Mouse (Mus musculus): ENCODE results near the gene Rab14.
A peak's percentile ranks its signal among the peaks of the same experiment; 100 is the strongest.

Gene Rab14

DNA sequence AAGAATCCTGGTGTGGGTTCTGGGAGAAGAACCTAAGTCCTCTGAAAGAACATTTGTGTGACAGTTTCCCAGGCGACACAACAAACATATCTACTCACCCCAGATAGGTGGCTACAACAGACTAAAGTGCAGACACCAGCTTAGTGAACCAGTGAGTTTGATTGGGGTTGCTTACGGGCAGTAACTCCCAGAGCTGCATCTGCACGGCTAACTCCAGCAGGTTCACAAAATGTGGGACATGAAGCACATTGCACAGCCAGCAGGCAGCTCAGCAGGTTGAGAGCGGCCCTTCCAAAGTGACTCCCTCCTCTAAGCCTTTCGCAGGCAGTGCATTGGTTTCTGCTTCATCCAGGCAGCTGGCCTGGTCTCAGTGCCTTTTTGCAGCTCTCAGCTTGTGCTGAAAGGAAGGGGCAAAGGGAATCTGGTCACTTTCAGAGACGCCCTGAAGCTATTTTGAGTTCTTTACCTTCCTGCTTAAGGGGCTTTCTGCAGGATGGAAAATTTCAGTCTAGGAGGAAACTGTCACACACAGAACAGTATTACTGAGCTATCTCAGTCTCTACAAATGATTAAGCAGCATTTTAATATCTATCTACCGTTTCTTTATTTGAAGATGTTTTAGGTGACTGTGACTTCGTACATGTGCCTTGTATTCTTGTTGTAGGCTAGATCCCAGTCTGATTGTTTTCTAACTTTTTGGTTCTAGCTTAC is 46.9 kb downstream of the Rab14 start:
- no peak for DNase-seq (ENCODE audit: low spot score)

DNA sequence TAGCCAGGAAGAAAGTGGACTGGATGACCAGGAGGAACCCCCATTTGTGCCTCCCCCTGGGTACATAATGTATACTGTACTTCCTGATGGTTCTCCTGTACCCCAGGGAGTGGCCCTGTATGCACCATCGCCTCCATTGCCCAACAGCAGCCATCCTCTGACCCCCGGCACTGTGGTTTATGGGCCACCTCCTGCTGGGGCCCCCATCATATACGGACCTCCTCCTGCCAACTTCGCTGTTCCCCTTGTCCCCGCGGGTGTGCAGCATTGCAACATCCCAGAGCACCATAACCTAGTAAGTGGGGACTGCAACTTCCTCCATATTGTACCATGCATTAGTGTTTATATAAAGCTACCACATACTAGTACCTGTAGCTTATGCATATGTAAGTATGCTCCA is 47.7 kb downstream of the Rab14 start:
- DNase-seq (ENCODE audit: low spot score), result no peak

DNA sequence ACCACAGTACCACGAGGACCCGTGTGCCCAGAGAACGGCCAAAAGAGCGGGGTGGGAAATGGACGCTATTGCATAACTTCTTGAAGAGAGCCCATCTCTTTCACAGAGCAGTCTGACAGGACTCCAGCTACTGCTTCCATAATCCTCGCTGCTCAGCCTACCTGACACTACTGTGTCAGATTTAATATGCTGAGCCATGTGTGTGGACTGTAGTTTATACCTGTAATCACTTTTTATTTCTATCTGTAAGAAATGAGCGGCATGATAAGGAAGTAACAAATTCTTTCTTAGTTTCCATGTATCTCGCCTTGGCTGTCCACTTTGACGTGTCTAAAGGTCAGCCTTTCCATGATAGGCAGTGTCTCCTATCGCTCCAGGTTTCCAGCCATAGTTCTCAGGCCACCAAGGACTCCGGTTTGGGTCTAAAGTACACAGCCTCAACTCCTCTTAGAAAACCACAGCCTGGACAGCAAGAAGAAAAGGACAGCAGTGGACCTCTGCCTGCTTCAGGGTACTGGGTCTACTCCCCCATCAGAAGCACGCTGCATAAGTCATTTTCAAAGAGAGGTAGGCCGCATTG is 49.5 kb downstream of the Rab14 start:
- DNase-seq (ENCODE audit: low spot score), result no peak

DNA sequence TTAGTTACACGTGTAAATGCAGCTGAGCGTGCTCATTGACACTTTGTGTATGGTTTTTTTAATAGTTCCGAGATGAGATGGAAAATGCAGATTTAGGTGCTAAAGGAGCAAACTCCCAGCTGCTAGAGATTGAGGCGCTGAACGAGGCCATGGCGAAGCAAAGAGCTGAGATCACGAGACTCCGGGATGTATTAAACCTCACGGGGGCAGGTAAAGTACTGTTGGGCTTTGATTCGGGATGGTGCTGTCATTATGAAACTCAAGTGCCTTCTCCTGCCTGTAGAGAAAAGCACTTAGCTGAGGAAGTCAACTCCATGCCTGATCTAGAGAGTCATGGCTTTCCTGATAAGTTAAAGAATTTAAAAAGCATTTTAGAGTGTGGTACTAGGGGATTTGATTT is 52.1 kb downstream of the Rab14 start:
- no peak for DNase-seq (ENCODE audit: low spot score)

DNA sequence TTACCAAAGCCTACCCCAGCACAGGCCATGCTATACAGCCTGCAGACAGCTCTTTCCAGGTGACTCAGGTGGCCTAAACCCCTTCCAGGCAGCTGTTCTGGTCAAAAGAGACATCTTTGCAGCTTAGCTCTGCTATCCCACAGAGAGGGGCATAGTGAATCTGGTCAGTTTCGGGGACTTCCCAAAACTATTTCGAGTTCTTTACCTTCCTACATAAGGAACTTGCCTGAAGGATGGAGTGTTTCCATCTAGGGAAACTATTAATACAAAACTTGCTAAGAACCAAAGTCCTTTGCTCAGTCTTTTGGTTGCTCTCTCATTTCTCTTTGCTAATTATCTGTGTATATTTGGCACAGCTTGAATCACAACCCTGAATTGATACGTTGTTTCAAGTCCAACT is 59.2 kb downstream of the Rab14 start:
- no peak for DNase-seq (ENCODE audit: low spot score)

DNA sequence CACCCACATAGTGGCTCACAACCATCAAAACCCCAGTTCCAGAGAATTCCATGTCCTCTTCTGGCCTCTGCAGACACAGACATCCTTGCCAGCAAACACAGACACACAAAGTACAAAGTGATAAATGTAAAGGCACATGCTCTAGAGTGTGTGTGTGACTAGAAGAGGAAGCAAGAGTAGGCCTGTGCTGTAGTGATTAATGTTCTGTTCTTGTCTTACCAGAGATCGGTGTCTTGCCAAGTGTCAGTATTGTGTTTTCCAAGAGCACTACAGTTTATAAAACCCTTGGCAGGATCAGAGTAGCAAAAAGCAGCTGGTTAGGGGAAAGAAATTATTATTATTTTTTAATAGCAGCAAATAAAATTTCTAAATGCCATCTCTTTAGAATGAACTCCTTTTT is 62.3 kb downstream of the Rab14 start:
- DNase-seq (ENCODE audit: low spot score), result no peak

DNA sequence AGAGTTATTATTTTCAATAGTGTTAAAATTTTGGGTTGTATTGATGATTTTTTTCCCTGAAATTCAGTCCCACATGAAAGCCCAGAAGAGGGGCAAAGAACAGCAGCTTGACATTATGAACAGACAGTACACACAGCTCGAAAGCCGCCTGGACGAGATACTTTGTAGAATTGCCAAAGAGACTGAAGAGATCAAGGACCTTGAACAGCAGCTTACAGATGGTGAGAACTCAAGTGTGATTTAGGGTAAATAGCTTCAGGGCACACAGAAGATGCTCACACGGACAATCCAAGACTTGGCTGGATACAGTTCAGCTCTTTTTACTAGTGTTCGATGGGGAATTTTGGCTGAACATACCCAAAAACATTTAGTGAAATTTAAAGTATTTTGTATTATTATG is 67.0 kb downstream of the Rab14 start:
- DNase-seq (ENCODE audit: low spot score), result no peak

DNA sequence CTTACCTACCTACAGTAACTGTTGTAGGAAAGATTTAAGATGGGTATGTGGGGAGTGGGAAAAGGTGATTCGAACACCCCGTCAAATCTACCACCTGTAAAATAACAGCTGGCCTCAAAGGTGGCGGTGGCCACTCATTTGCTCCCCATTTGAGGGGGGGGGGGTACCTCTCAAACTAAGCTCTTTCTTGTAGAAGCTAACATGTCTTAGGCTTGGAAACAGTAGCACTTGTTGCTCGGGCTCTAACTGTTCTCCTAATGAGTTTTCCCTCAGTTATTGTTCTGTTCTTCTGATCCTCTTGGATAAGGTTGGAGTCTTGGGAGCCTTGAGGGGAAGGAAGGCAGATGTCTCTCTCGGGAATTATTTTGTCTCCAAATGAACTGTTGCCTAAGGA is 68.3 kb downstream of the Rab14 start:
- no peak for DNase-seq (ENCODE audit: low spot score)

DNA sequence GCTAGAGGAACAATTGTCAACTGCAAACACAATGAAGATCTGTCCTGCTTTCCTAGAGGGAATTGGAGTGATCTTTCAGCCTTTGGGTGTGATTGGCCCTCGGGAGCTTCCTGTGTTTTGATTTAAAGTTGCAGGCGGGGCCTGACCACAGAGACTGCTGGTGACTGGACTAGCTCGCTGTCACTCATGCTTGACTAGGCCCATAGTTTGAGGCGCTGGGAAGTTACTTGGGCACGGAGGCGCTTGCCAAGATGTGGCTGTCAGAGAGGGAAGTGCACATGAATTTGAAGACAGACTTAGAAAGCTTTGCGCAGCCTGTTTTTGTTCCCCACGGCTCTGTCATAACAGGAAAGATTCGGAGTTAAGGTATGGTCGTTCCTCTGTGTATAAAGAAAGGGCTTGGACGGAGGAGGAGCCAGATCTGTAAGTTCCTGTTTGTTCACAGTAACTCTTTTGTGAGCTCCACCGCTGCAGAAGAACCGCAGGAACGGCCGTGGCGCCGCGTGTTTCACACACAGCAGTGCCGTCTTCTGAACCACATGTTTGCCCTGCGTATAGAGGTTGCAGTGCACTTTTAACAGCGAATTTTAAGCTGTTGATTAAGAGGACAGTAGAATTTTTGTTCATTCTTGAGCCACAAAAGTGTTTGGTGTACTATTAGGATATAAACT is 68.8 kb downstream of the Rab14 start:
- DNase-seq (ENCODE audit: low spot score), result peak; percentile 100

DNA sequence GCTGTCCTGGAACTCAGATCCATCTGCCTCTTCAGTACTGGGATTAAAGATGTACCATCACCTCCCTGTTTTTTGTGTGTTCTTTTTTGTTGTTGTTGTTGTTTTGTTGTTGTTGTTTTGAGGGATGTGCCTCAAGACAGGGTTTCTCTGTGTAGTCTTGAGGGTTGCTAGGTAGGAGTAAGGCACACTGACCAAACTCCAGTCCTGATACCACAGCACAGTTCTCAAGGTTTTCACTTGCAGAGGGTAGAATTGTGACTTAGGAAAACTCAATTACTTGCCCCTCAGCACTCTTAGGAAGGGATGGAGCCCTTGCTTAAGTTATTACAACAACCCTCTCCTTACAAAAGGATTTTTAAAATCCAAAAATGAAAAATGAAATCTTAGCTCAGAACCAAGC is 69.4 kb downstream of the Rab14 start:
- DNase-seq (ENCODE audit: low spot score), result no peak
